Mouse (Mus musculus) cerebellum, adult 11 months (tissue): ENCODE data around the gene Rhot2.

ENCODE experiments used
- DNase-seq: peaks from one replicate; pipeline ENCODE4 v3.0.0; 2022

Gene Rhot2

DNA sequence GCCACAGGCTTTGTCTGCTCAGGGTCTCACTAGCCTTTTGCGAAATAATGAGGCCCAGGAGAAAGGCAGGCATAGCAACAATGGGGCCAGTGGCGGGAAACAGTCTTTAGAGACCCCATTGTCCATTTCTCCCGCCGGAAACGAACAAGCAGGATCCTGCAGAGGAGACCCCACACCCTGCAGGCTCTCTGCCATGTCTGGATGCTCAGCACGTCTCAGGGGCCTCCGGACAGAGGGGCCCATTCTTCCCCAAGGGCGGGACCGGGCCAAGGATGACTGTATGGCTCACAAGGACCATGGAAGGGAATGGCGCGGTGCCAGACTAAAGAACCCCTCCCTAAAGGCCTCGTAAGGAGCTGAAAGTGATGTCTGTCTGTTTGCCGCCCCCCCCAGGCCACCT is 50.5 kb downstream of the Rhot2 start:
- DNase-seq, result no peak

DNA sequence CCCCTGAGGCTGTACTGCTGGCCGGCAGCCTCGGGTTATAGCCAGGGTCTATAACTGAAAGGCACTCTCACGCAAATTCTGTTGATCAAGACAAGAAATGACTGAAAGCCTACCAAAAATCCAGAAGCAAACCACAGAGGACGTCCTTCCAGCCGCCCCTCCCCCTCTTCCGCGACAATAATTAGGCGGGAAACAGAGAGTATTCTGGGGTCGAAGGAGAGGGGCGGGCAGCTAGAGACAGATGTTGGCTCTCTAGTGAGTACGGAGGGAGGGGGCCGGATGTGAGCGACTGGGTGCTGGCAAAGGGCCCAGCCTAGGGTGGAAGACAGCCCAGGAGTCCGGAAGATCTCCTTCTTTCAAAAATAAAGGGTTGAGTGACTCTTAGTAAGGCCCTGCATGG is 52.0 kb downstream of the Rhot2 start, which contains the start of gene Fam173a:
Gene Fam173a, minus strand, starts transcription at position 287 of the 400 bp plus-strand sequence.
- no peak for DNase-seq

DNA sequence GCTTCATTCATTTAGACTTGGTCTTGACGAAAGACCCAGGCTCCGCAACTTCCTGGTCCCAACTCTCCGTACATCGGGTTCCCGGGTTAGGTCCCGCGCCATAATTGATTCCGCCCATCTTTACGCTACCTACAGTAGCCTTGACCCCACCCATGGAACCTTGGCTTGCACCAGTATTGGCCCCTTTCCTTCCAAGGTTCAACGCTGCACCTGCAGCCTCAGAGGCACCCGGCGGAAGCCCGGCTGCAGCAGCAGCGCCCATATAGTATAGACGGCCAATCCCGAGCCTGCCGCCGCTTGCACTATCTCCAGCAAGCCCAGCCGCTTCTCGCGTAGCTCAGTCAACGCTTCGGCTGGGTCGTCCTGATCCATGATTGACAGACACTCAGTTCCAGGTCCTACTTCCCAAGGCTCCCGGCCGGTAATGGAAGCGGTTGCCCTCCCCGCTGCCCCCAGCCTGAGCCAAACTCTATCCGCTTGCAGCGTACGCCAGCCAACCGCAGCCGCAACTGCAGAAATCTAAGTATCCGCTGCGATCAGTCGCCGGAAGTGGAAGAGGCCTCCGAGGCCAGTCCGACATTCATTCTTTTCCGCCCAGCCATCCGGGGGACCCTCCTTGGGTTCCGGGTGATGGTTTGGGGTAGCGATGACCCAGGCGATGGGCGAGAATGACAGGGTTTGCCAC is 52.7 kb downstream of the Rhot2 start:
- DNase-seq, result peak; percentile 83

DNA sequence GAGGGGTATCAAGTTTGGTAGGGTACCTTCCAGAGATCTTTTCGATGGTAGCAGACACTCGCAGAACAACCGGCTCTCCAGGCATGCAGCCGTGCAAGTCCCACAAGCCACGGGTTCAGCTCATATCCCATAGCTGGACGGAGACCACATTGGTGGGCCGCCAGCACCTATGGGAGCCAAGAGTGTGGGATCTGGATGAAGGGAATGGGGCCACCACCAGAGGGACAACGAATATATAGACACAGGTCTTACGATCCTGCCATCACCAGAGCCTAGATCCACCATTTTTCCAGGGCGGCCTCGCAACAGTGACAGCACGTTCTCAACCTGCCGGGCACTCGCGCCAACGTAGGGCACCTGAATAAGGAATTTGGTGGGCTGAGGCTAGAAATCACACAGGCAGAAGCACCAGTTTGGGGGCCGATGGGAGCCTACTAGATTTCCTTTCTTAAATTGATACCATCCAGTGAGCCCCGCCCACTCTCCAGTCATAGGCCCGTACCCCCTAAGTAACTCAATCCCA is 53.3 kb downstream of the Rhot2 start:
- no peak for DNase-seq
